Mouse (Mus musculus): ENCODE data around the gene Glrx. TPM values are rescaled to one million over a fixed set of nuclear protein-coding genes. Genes with fewer than 3 reads are reported as not detected.
A peak's percentile ranks its signal among the peaks of the same experiment; 100 is the strongest.
"Not testable (repeated sequence)": the region's sequence is repeated elsewhere in the genome, so short reads cannot be mapped to it uniquely, and the experiment has no call there.

The Glrx gene
- polyA plus RNA-seq, 1 experiment from 2014 or later = 34.0 TPM

DNA sequence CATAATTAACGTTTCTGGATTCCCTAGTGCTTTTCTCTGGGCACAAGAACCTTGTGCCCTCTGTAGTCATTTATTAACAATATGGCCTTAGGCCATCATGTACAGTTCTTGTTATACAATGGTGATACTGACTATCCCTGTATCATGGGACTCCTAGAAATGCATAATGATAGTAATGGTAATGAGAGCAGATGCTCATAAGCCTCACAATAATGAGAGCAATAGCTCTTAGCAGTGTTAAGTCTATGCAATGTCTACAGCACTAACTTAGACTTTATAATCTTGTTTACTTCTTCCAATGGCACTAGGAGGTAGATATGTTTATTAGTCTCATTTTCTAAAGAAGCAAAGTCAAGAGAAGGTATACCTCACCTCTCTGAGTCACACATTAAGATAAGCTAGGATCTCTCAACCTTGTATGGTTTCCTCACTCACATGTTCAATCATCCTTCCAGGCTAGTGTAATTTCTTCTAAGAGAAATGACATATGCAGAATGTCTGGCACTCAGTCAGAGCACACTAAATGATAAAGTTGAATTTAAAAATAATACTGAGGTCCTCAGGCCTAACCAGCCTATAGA, 19.7 kb downstream of the Glrx start:
- Histone ChIP-seq H3K9ac (replicated peaks; ENCODE audit: low read length) (no peak overlapping the region), H3K27me3 (ENCODE audit: control insufficient read depth, insufficient read depth, low read length) (no peaks in the 10 kb centered on the region), H3K27ac (replicated peaks; ENCODE audit: low read depth, low read length) (no peak overlapping the region), H3K4me1 (ENCODE audit: control insufficient read depth, insufficient read depth, low read length) (no peaks in the 10 kb centered on the region), H3K4me2 (ENCODE audit: low read depth, low read length) (no peak overlapping the region), H3K4me3 (ENCODE audit: low read depth, low read length) (no peak overlapping the region), H3K9me3 (replicated peaks; ENCODE audit: control insufficient read depth, low read length) (no peaks in the 10 kb centered on the region), H3K36me3 (replicated peaks; ENCODE audit: control insufficient read depth, insufficient read depth, low read depth, low read length) (no peaks in the 10 kb centered on the region)
- WGBS = 86% methylated on average over 1 of the region's 1 CpGs
- DNase-seq (ENCODE audit: low spot score) (no peak), ATAC-seq (replicated peaks; ENCODE audit: insufficient number of reproducible peaks, low FRiP score, low TSS enrichment, low read depth) (no peak)

DNA sequence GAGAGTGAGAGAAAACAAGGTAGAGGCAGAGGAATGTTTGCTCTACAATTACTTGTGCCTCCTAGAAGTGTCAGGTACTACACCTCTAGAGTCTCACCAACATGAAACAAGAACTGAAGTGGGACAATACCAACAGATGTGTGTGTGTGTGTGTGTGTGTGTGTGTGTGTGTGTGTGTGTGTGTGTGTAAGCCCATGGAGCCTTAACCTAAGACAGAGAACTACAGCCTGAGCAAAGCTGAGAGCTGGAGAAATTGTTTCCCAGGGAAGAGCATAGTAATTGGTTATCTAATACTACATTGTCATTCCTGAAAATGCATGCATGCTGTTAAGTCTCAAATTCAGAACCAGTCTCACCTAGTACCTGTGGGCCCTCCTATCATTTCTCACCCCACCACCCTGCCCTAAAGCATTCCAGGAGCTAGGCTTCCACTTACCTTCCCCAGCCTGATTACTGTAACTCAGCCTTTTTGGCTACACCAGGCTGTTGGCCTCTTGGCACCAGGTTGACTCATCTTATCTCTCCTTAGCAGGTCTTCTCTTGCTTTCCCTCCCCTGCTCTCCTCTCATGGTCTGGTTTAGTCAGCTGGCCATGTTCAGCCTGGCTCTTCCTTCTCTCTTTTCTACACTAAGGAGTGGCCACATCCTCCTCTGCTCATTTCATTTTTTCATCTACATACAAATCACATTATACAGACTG, 26.0 kb downstream of the Glrx start:
- Histone ChIP-seq H3K27ac (replicated peaks; ENCODE audit: low read depth, low read length) (no peak overlapping the region), H3K4me3 (ENCODE audit: low read depth, low read length) (no peak overlapping the region), H3K9me3 (replicated peaks; ENCODE audit: control insufficient read depth, low read length) (no peaks in the 10 kb centered on the region), H3K36me3 (replicated peaks; ENCODE audit: control insufficient read depth, insufficient read depth, low read depth, low read length) (no peaks in the 10 kb centered on the region), H3K27me3 (ENCODE audit: control insufficient read depth, insufficient read depth, low read length) (no peaks in the 10 kb centered on the region), H3K4me2 (ENCODE audit: low read depth, low read length) (no peak overlapping the region), H3K4me1 (ENCODE audit: control insufficient read depth, insufficient read depth, low read length) (no peaks in the 10 kb centered on the region), H3K9ac (replicated peaks; ENCODE audit: low read length) (no peak overlapping the region)
- ATAC-seq (replicated peaks; ENCODE audit: insufficient number of reproducible peaks, low FRiP score, low TSS enrichment, low read depth) (0 out of 2 replicates have a peak, but pooled peaks have one; percentile 29), DNase-seq (ENCODE audit: low spot score) (no peak)

DNA sequence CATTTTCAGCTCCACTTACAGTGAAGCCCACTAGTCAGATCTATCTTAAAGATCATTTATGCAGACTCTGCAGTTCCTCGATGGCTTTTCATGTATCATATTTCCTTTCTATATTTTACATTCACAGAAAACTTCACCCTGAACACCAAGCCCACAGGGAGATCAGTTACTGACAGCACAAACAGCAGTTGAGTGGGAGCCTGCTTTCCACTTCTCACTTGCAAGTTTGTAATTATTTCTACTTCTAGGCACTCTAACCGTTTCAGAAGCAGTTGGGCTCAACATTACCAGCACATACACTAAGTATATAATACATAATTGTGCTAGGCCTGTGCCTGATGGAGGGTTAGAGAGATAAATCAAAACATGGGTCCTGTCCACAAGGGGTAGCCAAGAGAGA, 28.2 kb downstream of the Glrx start:
- no peaks in the 10 kb centered on the region for H3K36me3 ChIP-seq (replicated peaks; ENCODE audit: control insufficient read depth, insufficient read depth, low read depth, low read length)
- no peak overlapping the region for H3K4me2 ChIP-seq (ENCODE audit: low read depth, low read length)
- no peak overlapping the region for H3K27ac ChIP-seq (replicated peaks; ENCODE audit: low read depth, low read length)
- DNase-seq (ENCODE audit: low spot score) = no peak
- H3K27me3 ChIP-seq (ENCODE audit: control insufficient read depth, insufficient read depth, low read length) = no peaks in the 10 kb centered on the region
- H3K9ac ChIP-seq (replicated peaks; ENCODE audit: low read length) = no peak overlapping the region
- no peak overlapping the region for H3K4me3 ChIP-seq (ENCODE audit: low read depth, low read length)
- no peaks in the 10 kb centered on the region for H3K9me3 ChIP-seq (replicated peaks; ENCODE audit: control insufficient read depth, low read length)
- WGBS = 89% methylated on average over 2 of the region's 2 CpGs
- no peak for ATAC-seq (replicated peaks; ENCODE audit: insufficient number of reproducible peaks, low FRiP score, low TSS enrichment, low read depth)
- H3K4me1 ChIP-seq (ENCODE audit: control insufficient read depth, insufficient read depth, low read length) = no peaks in the 10 kb centered on the region

DNA sequence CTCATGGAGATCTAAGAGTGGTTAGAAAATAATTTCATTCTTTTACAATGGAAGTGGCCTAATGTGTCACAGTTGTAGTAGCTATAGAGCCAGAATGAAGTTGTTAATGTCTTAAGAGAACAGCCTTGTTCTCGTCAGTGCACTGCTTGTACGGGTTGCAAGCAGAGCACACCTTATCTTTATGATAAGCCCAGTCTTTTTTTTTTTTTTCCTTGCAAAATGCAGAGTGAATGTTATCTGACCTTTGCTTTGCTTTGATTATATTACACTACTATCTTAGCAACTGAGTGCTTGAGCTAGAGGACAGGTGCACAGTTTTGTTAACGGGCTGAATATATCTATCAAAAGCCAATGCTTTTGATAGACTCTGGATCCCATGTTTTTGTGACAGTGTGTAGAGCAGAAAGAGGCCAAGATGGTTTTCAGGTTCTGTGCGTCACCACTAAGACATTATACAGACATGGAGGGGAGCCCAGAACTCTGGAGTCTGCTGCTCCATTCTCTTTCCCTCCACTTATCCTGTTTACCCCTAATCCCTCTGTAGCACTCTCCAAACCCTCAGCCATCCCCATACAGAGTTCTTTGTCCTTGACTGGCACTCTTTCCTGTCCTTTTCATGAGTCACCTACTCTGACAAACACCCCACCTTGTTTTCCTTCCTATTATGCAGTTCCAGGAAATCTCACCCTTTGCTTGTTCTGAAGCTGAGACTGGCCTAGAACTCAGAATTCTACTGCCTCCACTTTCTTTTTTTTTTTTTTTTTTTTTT, 35.1 kb downstream of the Glrx start:
- Histone ChIP-seq H3K4me2 (ENCODE audit: low read depth, low read length) (no peak overlapping the region), H3K27ac (replicated peaks; ENCODE audit: low read depth, low read length) (no peak overlapping the region), H3K27me3 (ENCODE audit: control insufficient read depth, insufficient read depth, low read length) (no peaks in the 10 kb centered on the region), H3K4me3 (ENCODE audit: low read depth, low read length) (no peak overlapping the region), H3K4me1 (ENCODE audit: control insufficient read depth, insufficient read depth, low read length) (no peaks in the 10 kb centered on the region), H3K9ac (replicated peaks; ENCODE audit: low read length) (no peak overlapping the region), H3K36me3 (replicated peaks; ENCODE audit: control insufficient read depth, insufficient read depth, low read depth, low read length) (no peaks in the 10 kb centered on the region; the same call in 1 of the 2 replicates), H3K9me3 (replicated peaks; ENCODE audit: control insufficient read depth, low read length) (no peaks in the 10 kb centered on the region)
- WGBS = 93% methylated on average over 4 of the region's 4 CpGs
- DNase-seq (ENCODE audit: low spot score) (no peak), ATAC-seq (replicated peaks; ENCODE audit: insufficient number of reproducible peaks, low FRiP score, low TSS enrichment, low read depth) (no peak)

DNA sequence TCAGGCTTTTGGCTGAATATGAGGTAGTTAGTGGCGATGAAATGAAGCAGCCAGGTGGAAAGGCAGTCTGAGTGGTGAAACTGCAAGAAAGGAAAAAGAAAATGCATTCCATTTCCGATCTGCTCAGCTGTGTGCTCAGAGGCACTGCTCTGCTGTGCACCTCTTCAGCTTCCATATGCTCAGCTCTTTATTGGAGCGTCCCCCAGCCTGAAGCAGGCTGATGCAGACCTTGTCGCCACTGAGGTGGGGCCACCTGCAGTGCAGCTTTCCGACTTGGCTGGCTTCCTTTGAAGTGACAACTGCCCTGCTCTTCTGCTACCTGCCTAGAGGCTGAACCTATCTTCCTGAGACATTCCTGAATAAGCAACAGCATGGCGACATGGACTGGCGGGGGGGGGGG, 36.5 kb downstream of the Glrx start:
- H3K4me3 ChIP-seq (ENCODE audit: low read depth, low read length); H3K4me1 ChIP-seq (ENCODE audit: control insufficient read depth, insufficient read depth, low read length); DNase-seq (ENCODE audit: low spot score): not testable (repeated sequence)

DNA sequence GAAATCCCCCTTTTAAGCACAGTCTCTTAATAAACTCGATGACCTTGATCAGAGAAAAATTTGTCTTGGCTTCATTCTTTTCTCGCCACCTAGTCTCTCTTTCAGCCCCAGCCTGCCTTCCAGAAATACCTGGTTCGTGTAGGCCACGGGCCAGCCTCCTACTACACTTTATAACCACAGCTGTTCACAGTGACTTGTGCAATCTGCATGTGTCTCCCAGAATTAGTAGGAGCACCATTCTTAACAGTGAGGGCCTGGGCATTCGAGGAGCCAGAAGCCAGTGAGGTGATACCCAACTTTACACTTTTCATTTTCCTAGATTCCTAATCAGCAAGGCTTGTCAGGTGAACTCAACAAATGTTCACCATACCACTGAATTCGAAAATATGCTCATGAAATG, 36.9 kb downstream of the Glrx start:
- no peaks in the 10 kb centered on the region for H3K4me1 ChIP-seq (ENCODE audit: control insufficient read depth, insufficient read depth, low read length)
- 82% methylated on average over 6 of the region's 6 CpGs for WGBS
- H3K27me3 ChIP-seq (ENCODE audit: control insufficient read depth, insufficient read depth, low read length) = no peaks in the 10 kb centered on the region
- ATAC-seq (replicated peaks; ENCODE audit: insufficient number of reproducible peaks, low FRiP score, low TSS enrichment, low read depth) (no peak), DNase-seq (ENCODE audit: low spot score) (no peak)
- no peak overlapping the region for H3K9ac ChIP-seq (replicated peaks; ENCODE audit: low read length)
- H3K4me3 ChIP-seq (ENCODE audit: low read depth, low read length) = no peak overlapping the region
- H3K36me3 ChIP-seq (replicated peaks; ENCODE audit: control insufficient read depth, insufficient read depth, low read depth, low read length) = no peaks in the 10 kb centered on the region; the same call in 1 of the 2 replicates
- no peak overlapping the region for H3K4me2 ChIP-seq (ENCODE audit: low read depth, low read length)
- H3K27ac ChIP-seq (replicated peaks; ENCODE audit: low read depth, low read length) = no peak overlapping the region
- no peaks in the 10 kb centered on the region for H3K9me3 ChIP-seq (replicated peaks; ENCODE audit: control insufficient read depth, low read length)

More for the DNA sequence above, 36.5 kb downstream of the Glrx start:
- not testable (repeated sequence) for H3K9ac ChIP-seq (replicated peaks; ENCODE audit: low read length); H3K36me3 ChIP-seq (replicated peaks; ENCODE audit: control insufficient read depth, insufficient read depth, low read depth, low read length); ATAC-seq (replicated peaks; ENCODE audit: insufficient number of reproducible peaks, low FRiP score, low TSS enrichment, low read depth); H3K9me3 ChIP-seq (replicated peaks; ENCODE audit: control insufficient read depth, low read length); H3K27ac ChIP-seq (replicated peaks; ENCODE audit: low read depth, low read length); H3K27me3 ChIP-seq (ENCODE audit: control insufficient read depth, insufficient read depth, low read length); H3K4me2 ChIP-seq (ENCODE audit: low read depth, low read length)
- WGBS = 83% methylated on average over 7 of the region's 7 CpGs

DNA sequence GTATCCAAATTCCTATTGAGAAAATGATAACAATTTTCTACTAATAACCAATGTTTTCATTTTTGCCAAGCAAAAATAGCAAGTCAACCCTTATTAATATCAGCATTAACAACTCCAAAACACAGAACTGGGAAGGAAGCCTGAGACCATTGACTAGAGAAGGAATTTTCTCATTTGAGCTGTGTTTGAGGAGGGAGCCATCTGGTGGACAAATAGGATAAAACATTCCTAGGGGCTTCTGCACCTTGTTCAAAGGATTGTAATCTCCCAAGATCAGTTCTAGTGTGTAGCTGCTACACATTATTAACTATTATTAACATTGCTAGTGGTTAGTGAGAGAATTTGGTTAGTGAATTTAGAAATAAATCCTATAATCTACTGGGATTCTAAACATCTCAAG, 38.2 kb downstream of the Glrx start:
- no peaks in the 10 kb centered on the region for H3K9me3 ChIP-seq (replicated peaks; ENCODE audit: control insufficient read depth, low read length)
- H3K4me2 ChIP-seq (ENCODE audit: low read depth, low read length) = no peak overlapping the region
- no peak; the same call in 1 of the 2 replicates for ATAC-seq (replicated peaks; ENCODE audit: insufficient number of reproducible peaks, low FRiP score, low TSS enrichment, low read depth)
- no peak overlapping the region for H3K27ac ChIP-seq (replicated peaks; ENCODE audit: low read depth, low read length)
- H3K36me3 ChIP-seq (replicated peaks; ENCODE audit: control insufficient read depth, insufficient read depth, low read depth, low read length) = no peaks in the 10 kb centered on the region; the same call in 1 of the 2 replicates
- H3K4me1 ChIP-seq (ENCODE audit: control insufficient read depth, insufficient read depth, low read length) = no peaks in the 10 kb centered on the region
- H3K27me3 ChIP-seq (ENCODE audit: control insufficient read depth, insufficient read depth, low read length) = no peaks in the 10 kb centered on the region
- no peak overlapping the region for H3K4me3 ChIP-seq (ENCODE audit: low read depth, low read length)
- no peak overlapping the region for H3K9ac ChIP-seq (replicated peaks; ENCODE audit: low read length)
- peak; percentile 70 for DNase-seq (ENCODE audit: low spot score)

DNA sequence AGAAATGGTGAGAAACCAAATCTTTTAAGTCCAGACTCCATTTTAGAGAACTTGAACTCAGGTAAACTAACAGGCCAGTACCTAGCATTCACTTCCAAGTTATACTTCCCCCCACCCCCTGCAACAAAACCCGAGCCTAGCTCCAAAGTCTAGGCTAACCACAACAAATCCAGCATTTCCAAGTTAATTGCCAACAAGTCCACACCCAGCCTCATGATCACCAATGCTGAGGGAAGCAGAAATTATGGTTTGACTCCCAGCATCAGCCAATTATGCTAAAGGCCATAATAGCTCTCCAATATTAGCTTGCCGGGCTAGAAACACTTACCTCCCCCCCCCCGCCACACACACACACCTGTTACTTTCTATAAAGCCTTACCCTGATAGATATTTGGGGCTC, 40.1 kb downstream of the Glrx start:
- no peaks in the 10 kb centered on the region for H3K9me3 ChIP-seq (replicated peaks; ENCODE audit: control insufficient read depth, low read length)
- DNase-seq (ENCODE audit: low spot score) (no peak), ATAC-seq (replicated peaks; ENCODE audit: insufficient number of reproducible peaks, low FRiP score, low TSS enrichment, low read depth) (no peak)
- H3K27me3 ChIP-seq (ENCODE audit: control insufficient read depth, insufficient read depth, low read length) = no peaks in the 10 kb centered on the region
- H3K9ac ChIP-seq (replicated peaks; ENCODE audit: low read length) = no peak overlapping the region
- H3K4me1 ChIP-seq (ENCODE audit: control insufficient read depth, insufficient read depth, low read length) = no peaks in the 10 kb centered on the region
- no peak overlapping the region for H3K4me2 ChIP-seq (ENCODE audit: low read depth, low read length)
- no peak overlapping the region for H3K4me3 ChIP-seq (ENCODE audit: low read depth, low read length)
- H3K36me3 ChIP-seq (replicated peaks; ENCODE audit: control insufficient read depth, insufficient read depth, low read depth, low read length) = no peaks in the 10 kb centered on the region; the same call in 1 of the 2 replicates
- no peak overlapping the region for H3K27ac ChIP-seq (replicated peaks; ENCODE audit: low read depth, low read length)
- 86% methylated on average over 3 of the region's 3 CpGs for WGBS

All from embryonic facial prominence, embryonic 11.5 days (tissue).